Mouse (Mus musculus) cerebellum, postnatal 10 days (tissue): Measurements from ENCODE around the gene 1700016H13Rik.

Experiments used
- DNase-seq, 2 experiments: peaks; one replicate each; pipeline ENCODE4 v3.0.0; 2021; ENCODE audit warnings: mixed read lengths in 2 of 2

Gene 1700016H13Rik

DNA sequence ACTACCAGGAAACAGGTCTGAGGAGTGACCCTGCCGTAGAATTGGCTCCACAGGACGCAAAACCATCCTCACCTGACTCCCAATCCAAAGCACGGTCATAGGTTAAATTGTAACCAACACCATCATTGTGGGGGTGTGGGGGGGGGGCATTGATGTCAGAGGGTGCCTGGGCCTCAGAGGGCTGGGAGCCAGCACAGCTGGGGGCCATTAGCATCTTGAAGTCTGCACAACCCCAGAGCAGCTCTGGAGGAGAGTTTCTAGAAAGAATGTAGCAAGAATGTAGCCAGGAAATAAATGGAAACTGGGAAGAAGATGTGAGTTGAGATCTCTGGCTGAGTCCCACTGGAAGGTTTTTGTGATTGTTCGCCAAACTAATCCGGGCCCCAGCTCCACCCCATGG is 56.9 kb downstream of the 1700016H13Rik start:
- peak in 1 of 2 experiments; percentile 12 for DNase-seq

GRCm38 (mm10) chr5:103598264-103598663 is 57.5 kb downstream of the 1700016H13Rik start:
- DNase-seq: peak; percentile 39 to 52
